Mouse (Mus musculus): ENCODE data around the gene Tbxas1.

GRCm38 (mm10) chr6:39030714-39031113 lies 155.5 kb downstream of the Tbxas1 start:
- TF ChIP-seq CTCF (IDR thresholded peaks at IDR 0.05; ENCODE audit: low read depth) = no peak
- TF ChIP-seq EP300 (optimal IDR thresholded peaks at IDR 0.05) = no peak
